Mouse (Mus musculus) neural tube, embryonic 12.5 days (tissue): ENCODE results near the gene Limch1. TPM values are rescaled to one million over a fixed set of nuclear protein-coding genes. Genes with fewer than 3 reads are reported as not detected.

Source experiments
- ATAC-seq: fragments of 200-750 bp; cut with Nextera tagmentation; 2 replicates; pipeline ENCODE4 v1.8.0; 2017; ENCODE audit warnings: low read depth, mild to moderate bottlenecking, moderate TSS enrichment, moderate library complexity; ENCODE audit not compliant: low FRiP score
- H3K27ac ChIP-seq: fragments of 300-500 bp; sonication (generic); 2 replicates; pipeline ENCODE4 v1.5.1; 2016
- H3K27me3 ChIP-seq: fragments of 300-500 bp; sonication (generic); replicated peaks from 2 replicates; pipeline ENCODE4 v1.6.1; 2016; ENCODE audit warnings: mild to moderate bottlenecking
- H3K36me3 ChIP-seq: fragments of 300-500 bp; sonication (generic); 2 replicates; pipeline ENCODE4 v1.6.1; 2016; ENCODE audit warnings: mild to moderate bottlenecking
- H3K4me1 ChIP-seq: fragments of 300-500 bp; sonication (generic); 2 replicates; pipeline ENCODE4 v1.6.1; 2016
- H3K4me2 ChIP-seq: fragments of 300-500 bp; sonication (generic); replicated peaks from 2 replicates; pipeline ENCODE4 v1.6.1; 2016; ENCODE audit warnings: mild to moderate bottlenecking
- H3K4me3 ChIP-seq: fragments of 300-500 bp; sonication (generic); 2 replicates; pipeline ENCODE4 v1.5.1; 2016
- H3K9ac ChIP-seq: fragments of 300-500 bp; sonication (generic); 2 replicates; pipeline ENCODE4 v1.6.1; 2016; ENCODE audit warnings: mild to moderate bottlenecking
- H3K9me3 ChIP-seq: fragments of 300-500 bp; sonication (generic); 2 replicates; pipeline ENCODE4 v1.6.1; 2016; ENCODE audit warnings: mild to moderate bottlenecking
- WGBS: fragments of 180-500 bp; shearing (Covaris S2); methylation state at CpG from one replicate; pipeline ENCODE4 v1.1.7; 2016; 5-methylcytosine and 5-hydroxymethylcytosine counted together
- polyA plus RNA-seq: library from polyadenylated mRNA; unstranded; fragments of >200 nt; fragmentation: Nextera tagmentation; extraction: Ambion mirVana; gene quantifications from 2 replicates; pipeline ENCODE4 v1.2.1, GENCODE M21; 2016

Limch1 gene
- 59.8 and 63.7 TPM in 2 replicates for polyA plus RNA-seq

DNA sequence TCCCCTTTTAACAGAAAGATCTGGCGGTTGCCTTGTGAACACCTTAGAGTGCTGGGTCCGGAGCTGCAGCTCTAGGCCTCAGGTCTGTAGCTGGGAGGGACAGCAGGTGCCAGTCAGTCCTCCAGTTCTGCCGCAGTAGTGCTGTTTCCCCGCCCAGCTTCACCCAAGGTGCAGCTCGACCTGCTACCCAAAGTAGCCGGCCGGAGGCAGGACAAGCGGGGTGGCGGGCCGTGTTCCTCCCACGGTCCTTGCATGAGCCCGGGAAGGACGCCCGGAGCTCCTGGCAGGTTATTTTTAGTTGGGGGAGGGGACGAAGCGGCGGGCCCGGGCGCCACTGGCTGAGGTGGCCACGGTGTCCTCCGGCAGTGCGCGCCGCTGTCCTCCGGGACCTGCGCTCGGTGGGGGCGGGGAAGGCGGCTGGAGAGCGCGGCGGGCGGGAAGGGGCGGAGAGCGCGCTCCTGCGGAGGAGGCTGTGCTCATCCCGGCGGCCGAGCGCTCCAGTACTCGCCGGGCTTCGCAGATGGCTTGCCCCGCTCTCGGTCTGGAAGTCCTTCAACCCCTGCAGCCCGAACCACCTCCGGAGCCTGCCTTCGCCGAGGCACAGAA is at the start of gene Limch1:
Gene Limch1, plus strand, starts transcription at position 438 of the 606 bp plus-strand sequence.
- Histone ChIP-seq H3K27me3 (0 out of 2 replicates have a peak, but pooled peaks cover 2% of the 10 kb centered on the region), H3K36me3 (no peaks in the 10 kb centered on the region), H3K27ac (peak within 1 kb of the TSS; percentile 74; the same call in 1 of the 2 replicates), H3K9ac (peak within 1 kb of the TSS; percentile 83), H3K9me3 (no peaks in the 10 kb centered on the region), H3K4me2 (peak within 1 kb of the TSS; percentile 94), H3K4me3 (peak within 1 kb of the TSS; percentile 69), H3K4me1 (peaks cover 30% of the 10 kb centered on the region)
- peak; percentile 80 for ATAC-seq
- under 1% methylated on average over 50 of the region's 50 CpGs for WGBS

DNA sequence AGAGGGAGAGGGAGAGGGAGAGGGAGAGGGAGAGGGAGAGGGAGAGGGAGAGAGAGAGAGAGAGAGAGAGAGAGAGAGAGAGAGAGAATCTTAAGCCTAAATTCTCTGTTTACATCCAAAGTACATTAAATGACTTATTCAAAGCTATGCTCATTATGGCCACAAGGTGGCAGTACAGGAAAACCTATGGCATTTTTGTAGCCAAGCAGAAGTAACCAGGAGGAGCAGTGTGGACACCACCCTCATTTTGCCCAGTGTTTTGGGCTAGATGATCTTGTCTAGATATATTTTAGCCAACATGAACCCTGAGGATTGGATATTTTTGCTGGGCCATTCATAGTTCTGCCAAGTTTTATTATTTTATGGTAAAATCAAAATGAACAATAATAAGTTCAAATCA is 48.5 kb upstream of the Limch1 start:
- Histone ChIP-seq H3K4me3 (no peak overlapping the region), H3K4me2 (no peak overlapping the region), H3K27ac (no peak overlapping the region), H3K36me3 (no peaks in the 10 kb centered on the region), H3K27me3 (no peaks in the 10 kb centered on the region), H3K9me3 (no peaks in the 10 kb centered on the region), H3K4me1 (no peaks in the 10 kb centered on the region), H3K9ac (no peak overlapping the region)
- ATAC-seq: no peak

DNA sequence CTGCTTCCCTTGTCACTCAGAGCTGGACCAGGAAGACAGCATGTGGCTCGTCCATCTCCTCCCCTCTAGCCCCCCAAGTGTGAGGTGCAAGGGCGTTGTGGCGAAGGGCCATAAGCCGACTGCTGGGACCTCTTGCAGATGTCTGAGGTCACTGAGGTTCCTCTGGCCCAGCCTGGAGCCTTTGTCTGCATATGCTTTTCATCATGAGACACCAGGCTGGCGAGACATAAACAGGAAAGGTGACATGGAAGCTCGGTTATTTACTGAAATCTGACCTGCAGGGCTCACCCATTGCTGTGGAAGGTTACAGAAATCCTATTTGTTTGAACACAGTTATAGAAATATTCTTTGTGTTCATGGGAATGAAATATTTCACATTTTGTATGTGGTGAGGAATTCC is 45.7 kb upstream of the Limch1 start:
- no peak overlapping the region for H3K4me3 ChIP-seq
- ATAC-seq: no peak
- no peaks in the 10 kb centered on the region for H3K27me3 ChIP-seq
- no peak overlapping the region for H3K4me2 ChIP-seq
- H3K27ac ChIP-seq: no peak overlapping the region
- WGBS: 60% methylated on average over 6 of the region's 6 CpGs
- no peaks in the 10 kb centered on the region for H3K9me3 ChIP-seq
- no peaks in the 10 kb centered on the region for H3K36me3 ChIP-seq
- no peaks in the 10 kb centered on the region for H3K4me1 ChIP-seq
- H3K9ac ChIP-seq: no peak overlapping the region

DNA sequence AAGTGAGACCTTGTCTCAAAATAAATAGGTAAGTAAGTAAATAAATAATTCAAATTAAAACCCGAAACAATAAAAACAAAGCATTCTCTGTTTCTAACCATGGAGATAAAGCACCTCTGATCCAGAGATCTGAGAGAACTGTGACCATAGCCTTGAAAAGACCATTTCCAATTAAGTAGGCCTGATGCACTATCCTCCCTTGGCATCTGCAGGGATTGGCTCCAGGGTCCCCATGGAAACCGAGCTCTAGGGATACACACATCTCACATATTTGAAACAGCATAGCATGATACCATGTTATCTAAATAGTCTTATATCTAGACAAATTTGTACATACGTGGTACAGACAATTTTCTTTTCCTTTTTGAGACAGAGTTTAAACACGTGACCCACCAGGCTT is 43.7 kb upstream of the Limch1 start:
- H3K4me3 ChIP-seq: no peak overlapping the region
- H3K9me3 ChIP-seq: no peaks in the 10 kb centered on the region
- WGBS: 89% methylated on average over 4 of the region's 4 CpGs
- H3K27ac ChIP-seq: no peak overlapping the region
- H3K4me2 ChIP-seq: no peak overlapping the region
- no peaks in the 10 kb centered on the region for H3K36me3 ChIP-seq
- no peaks in the 10 kb centered on the region for H3K4me1 ChIP-seq
- no peak for ATAC-seq
- no peak overlapping the region for H3K9ac ChIP-seq
- H3K27me3 ChIP-seq: no peaks in the 10 kb centered on the region

DNA sequence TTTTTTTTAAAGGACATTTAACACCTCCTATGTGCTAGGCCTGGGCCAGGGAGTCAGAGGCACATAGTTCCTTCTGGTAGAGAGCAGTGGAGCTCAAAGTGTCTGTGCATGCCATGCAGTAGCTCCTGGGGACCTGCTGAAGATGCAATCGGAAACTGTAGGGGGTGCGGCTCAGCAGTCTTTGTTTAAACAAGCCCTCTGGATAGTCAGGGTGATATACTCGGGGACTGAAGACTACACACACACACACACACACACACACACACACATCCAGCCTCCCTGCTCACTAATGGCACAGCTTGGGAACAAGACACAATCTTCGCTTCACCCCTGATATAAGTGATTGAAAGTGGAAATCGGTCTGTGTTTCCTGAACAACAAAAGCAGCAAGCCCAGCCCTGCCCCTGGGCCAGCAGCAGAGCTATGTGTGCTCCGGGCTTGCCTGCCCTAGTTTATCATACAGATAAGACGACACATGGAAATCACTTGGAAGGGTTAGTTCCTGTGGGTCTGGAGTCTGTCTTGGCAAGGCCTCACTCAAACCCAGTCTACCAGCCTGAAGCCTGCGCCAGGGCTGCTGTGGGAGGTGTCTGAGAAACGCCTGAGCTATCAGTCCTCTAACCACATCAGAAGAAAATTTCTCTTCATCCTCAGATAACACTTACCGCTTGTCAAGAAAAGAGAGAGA is 42.2 kb upstream of the Limch1 start:
- 58% methylated on average over 10 of the region's 10 CpGs for whole genome bisulfite sequencing
- no peaks in the 10 kb centered on the region for H3K36me3 ChIP-seq
- no peak for ATAC-seq
- no peak overlapping the region for H3K4me3 ChIP-seq
- H3K27ac ChIP-seq: no peak overlapping the region
- no peaks in the 10 kb centered on the region for H3K27me3 ChIP-seq
- no peak overlapping the region for H3K4me2 ChIP-seq
- no peaks in the 10 kb centered on the region for H3K4me1 ChIP-seq
- H3K9me3 ChIP-seq: no peaks in the 10 kb centered on the region
- H3K9ac ChIP-seq: no peak overlapping the region

DNA sequence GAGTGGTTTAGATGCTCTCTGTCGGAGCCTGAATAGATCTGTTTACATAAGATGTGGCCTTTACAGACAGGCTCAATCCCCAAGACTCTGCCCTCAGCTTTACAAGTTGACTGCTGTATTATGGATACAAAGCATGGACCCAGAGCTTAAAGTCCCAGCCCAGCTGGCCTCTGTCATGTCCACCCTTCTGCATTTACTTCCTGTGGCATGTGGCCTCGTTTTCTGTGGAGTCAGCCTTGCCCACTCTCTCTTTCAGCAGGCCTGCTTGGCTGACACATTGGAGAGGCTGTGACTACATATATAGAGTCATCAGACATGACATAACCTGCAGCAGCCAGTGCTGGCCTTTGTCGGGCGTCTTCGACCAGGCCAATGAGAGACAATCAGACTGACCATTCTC is 37.8 kb upstream of the Limch1 start:
- WGBS: 88% methylated on average over 5 of the region's 5 CpGs
- Histone ChIP-seq H3K27ac (no peak overlapping the region), H3K4me3 (no peak overlapping the region), H3K36me3 (no peaks in the 10 kb centered on the region), H3K4me1 (peaks cover 1% of the 10 kb centered on the region), H3K4me2 (no peak overlapping the region), H3K27me3 (no peaks in the 10 kb centered on the region), H3K9me3 (no peaks in the 10 kb centered on the region), H3K9ac (no peak overlapping the region)
- no peak for ATAC-seq

DNA sequence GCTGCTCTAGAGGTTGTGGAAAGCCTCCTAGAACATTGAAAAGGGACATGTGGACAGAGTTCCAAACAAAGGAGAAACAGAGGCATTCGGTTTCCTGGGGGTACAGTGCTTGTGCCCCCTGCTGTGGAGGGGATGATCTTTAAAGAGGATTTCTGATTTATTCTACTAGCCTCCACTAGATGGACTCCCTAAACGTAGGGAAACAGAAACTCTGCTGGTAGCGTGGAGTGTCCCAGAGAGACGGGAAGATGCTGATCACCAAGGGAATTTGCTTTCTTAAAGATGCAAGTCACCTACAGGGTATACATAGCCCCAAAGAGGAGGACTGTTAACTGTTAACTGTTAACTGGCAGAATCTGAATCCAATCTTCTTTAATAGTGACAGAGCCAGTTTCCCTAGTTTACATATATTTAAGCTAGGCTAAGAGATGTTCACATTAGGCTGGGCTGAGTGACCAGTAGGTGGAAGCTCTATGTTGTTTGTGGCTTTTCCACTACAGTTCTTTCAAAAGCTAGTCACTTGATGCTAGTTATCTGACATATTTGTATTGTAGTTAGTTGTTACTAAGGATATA is 35.1 kb upstream of the Limch1 start:
- WGBS: 13% methylated on average over 4 of the region's 4 CpGs
- Histone ChIP-seq H3K4me1 (peaks cover 4% of the 10 kb centered on the region), H3K9me3 (no peaks in the 10 kb centered on the region), H3K27ac (no peak overlapping the region), H3K9ac (no peak overlapping the region), H3K36me3 (no peaks in the 10 kb centered on the region), H3K27me3 (no peaks in the 10 kb centered on the region), H3K4me3 (no peak overlapping the region), H3K4me2 (no peak overlapping the region)
- ATAC-seq: no peak

DNA sequence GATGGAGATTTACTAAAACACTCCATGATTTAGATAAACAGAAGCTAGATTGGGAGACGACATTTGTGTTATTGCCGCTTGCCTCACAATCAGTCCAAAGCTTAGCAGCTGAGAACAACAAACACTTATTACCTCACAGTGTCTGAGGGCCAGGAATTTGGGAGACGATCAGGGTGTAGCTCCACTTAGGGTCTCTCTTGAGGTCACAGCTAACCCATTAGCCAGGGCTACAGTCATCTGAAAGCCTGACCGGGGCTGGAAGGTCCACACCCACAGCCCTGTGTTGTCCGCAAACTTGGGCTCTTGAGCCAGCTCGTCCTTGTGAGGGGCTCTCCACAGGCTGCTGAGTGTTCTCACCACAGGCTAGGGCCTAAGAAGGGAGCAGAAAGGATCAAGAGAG is 32.8 kb upstream of the Limch1 start:
- H3K4me1 ChIP-seq: peaks cover 4% of the 10 kb centered on the region
- no peak overlapping the region for H3K4me2 ChIP-seq
- ATAC-seq: no peak
- no peaks in the 10 kb centered on the region for H3K9me3 ChIP-seq
- H3K9ac ChIP-seq: no peak overlapping the region
- no peak overlapping the region for H3K4me3 ChIP-seq
- H3K36me3 ChIP-seq: no peaks in the 10 kb centered on the region
- no peaks in the 10 kb centered on the region for H3K27me3 ChIP-seq
- H3K27ac ChIP-seq: no peak overlapping the region
- WGBS: 69% methylated on average over 6 of the region's 6 CpGs

DNA sequence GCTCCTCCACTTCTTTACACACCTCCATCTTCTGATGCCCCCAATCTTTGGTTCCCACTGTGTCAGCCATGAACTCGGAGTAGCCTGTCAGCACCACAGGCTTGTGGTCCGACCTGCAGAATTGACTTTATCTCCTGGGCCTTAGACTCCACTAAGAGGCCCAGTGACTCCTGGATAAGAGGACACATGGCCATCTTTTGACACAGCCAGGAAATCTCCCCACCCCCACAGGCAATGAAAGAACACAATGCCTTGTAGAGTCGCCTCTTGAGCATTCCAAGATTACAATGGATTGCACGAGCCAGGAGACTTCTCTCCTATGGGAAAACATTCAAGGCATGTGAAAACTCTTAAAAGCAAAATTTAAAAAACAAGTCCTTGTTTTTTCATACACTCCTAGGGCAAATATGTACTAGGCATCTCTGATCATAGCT is 30.1 kb upstream of the Limch1 start:
- H3K9ac ChIP-seq: no peak overlapping the region
- no peaks in the 10 kb centered on the region for H3K9me3 ChIP-seq
- no peak for ATAC-seq
- 52% methylated on average over 4 of the region's 4 CpGs for WGBS
- H3K27ac ChIP-seq: no peak overlapping the region
- H3K36me3 ChIP-seq: no peaks in the 10 kb centered on the region
- H3K4me3 ChIP-seq: no peak overlapping the region
- peaks cover 4% of the 10 kb centered on the region for H3K4me1 ChIP-seq
- no peaks in the 10 kb centered on the region for H3K27me3 ChIP-seq
- no peak overlapping the region for H3K4me2 ChIP-seq

DNA sequence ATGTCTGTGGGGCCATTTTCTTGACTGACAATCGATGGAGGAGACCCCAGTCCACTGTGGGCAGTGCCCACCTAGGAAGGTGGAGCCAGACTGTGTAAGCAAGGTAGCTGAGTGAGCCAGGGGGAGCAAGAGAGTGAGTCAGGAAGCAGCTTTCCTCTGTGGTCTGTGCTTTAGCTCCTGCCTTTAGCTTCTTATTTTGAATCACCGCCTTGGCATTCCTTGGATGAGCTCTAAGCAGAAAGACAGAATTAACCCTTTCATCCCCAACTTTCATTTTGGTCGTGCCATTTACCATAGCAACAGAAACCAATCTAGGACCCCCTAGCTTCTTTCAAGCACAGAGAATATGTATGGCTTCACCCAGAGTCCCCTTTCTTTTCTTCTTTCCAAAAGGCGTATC is 27.7 kb upstream of the Limch1 start:
- Histone ChIP-seq H3K4me1 (peaks cover 2% of the 10 kb centered on the region), H3K4me2 (no peak overlapping the region), H3K4me3 (no peak overlapping the region), H3K36me3 (no peaks in the 10 kb centered on the region), H3K9me3 (no peaks in the 10 kb centered on the region), H3K27ac (no peak overlapping the region), H3K27me3 (no peaks in the 10 kb centered on the region), H3K9ac (no peak overlapping the region)
- 65% methylated on average over 4 of the region's 4 CpGs for WGBS
- ATAC-seq: no peak

DNA sequence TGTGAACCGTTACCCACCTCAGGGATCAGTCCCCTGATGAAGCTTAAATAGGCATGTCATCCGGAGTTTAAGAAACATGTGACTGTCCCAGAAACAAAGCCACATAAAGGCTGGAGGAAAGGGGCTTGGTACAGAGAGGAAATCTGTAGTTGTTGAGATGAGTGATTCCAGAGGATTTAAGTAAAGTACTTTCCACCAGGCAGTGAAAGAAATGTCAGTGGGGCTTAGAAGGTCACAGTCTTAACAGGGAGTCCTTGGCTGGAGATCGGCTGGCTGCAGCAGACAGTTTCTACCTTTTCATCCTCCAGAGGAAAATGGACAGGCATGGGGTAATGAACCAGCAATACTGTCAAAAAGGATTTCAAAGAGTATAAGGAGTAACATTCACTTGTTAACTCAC is 27.2 kb upstream of the Limch1 start:
- Histone ChIP-seq H3K4me3 (no peak overlapping the region), H3K36me3 (no peaks in the 10 kb centered on the region), H3K27ac (no peak overlapping the region), H3K9me3 (no peaks in the 10 kb centered on the region), H3K4me2 (no peak overlapping the region), H3K27me3 (no peaks in the 10 kb centered on the region), H3K9ac (no peak overlapping the region), H3K4me1 (no peaks in the 10 kb centered on the region)
- no peak for ATAC-seq
- 72% methylated on average over 3 of the region's 3 CpGs for WGBS

DNA sequence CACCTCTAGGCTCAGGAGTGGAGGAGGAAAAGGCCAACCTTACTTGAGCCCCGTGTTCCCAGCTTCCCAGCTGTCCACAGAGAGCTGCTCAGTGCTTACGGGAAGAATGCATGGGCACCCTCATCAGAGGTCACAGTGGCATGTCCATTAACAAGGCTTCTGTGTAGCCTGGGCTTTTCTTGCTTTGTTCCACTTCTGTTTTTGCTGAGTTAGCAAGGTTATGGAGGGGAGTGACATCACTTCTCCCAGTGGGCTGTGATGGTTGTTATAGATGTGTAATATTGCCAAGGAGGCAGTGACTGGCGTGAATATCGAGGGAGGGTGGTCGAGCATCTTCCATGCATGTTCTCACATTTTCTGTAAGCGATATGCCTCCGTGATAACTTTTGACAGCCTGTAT is 26.7 kb upstream of the Limch1 start:
- Histone ChIP-seq H3K36me3 (no peaks in the 10 kb centered on the region), H3K27ac (no peak overlapping the region), H3K9me3 (no peaks in the 10 kb centered on the region), H3K27me3 (no peaks in the 10 kb centered on the region), H3K4me2 (no peak overlapping the region), H3K9ac (no peak overlapping the region), H3K4me3 (no peak overlapping the region), H3K4me1 (no peaks in the 10 kb centered on the region)
- WGBS: 70% methylated on average over 7 of the region's 7 CpGs
- ATAC-seq: no peak

DNA sequence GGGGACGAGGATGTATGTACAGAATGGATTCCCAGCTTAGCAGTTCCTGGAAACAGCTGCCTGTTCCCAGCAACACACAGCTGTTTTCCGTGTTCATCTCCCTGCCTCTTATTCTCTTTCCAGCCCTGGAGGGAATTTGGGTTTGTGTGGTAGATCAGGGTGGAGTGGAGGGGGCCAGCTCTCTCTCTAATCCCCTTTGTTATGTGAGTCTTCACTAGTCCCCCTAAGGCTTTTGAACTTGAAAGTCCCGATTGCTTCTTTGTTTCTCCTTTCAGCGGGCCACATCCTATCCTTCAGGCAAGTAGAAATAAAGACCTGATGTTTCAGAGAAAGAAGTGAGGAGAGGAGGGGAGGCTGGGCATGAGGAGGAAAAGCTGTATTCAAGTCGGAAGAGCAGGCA is 24.7 kb upstream of the Limch1 start:
- Histone ChIP-seq H3K4me2 (no peak overlapping the region), H3K36me3 (no peaks in the 10 kb centered on the region), H3K27me3 (no peaks in the 10 kb centered on the region), H3K9me3 (no peaks in the 10 kb centered on the region), H3K4me1 (no peaks in the 10 kb centered on the region), H3K9ac (no peak overlapping the region), H3K4me3 (no peak overlapping the region), H3K27ac (no peak overlapping the region)
- ATAC-seq: no peak
- WGBS: 12% methylated on average over 5 of the region's 5 CpGs
